In genomic region chr10:80857386-80857785, GRCm38 (mm10) we compare ENCODE assay signal across 10 mouse cellular contexts. TPM values are rescaled to one million over a fixed set of nuclear protein-coding genes. Genes with fewer than 3 reads are reported as not detected.
DNase-seq lines count a peak whose midpoint lies in the region; ATAC-seq and TF ChIP-seq lines count a peak whose summit lies in the region.
"Had no signal": no experiment of that assay in that cellular context is flagged by ENCODE, and none has a peak within 500 bp of the region (broad histone marks: within the 10 kb centered on the region; RNA-seq: fewer than 3 reads in every experiment).

No protein-coding gene starts in this region.

- no peaks in the 10 kb centered on the region for H3K27me3 ChIP-seq in forebrain, embryonic 10.5 days (ENCODE audit: poor library complexity, severe bottlenecking)
- no peaks in the 10 kb centered on the region for H3K27me3 ChIP-seq in forebrain, embryonic 12.5 days
- no peaks in the 10 kb centered on the region for H3K27me3 ChIP-seq in lung, embryonic 16.5 days (ENCODE audit: control insufficient read depth, insufficient read depth, low read depth, low read length)
- no peaks in the 10 kb centered on the region for H3K27me3 ChIP-seq in intestine, postnatal 0 days (replicated peaks; ENCODE audit: control insufficient read depth, insufficient read depth, low read length)
- H3K27me3 ChIP-seq in neural tube, embryonic 15.5 days (replicated peaks), result no peaks in the 10 kb centered on the region

- H3K27ac ChIP-seq in forebrain, embryonic 10.5 days, result peak overlapping the region; percentile 56
- no peak overlapping the region for H3K27ac ChIP-seq in forebrain, embryonic 12.5 days
- H3K27ac ChIP-seq in lung, embryonic 16.5 days (ENCODE audit: low read length), result peak overlapping the region; percentile 25
- H3K27ac ChIP-seq in intestine, postnatal 0 days (ENCODE audit: low read depth, low read length), result no peak overlapping the region
- peak overlapping the region; percentile 61 for H3K27ac ChIP-seq in neural tube, embryonic 15.5 days (replicated peaks)

- no peak for DNase-seq in forebrain, embryonic 10.5 days (ENCODE audit: extremely low spot score, low spot score)
- no peak for DNase-seq in lung, postnatal 4 days
- DNase-seq in kidney, adult 18-20 months, result no peak
- DNase-seq: kidney, adult 9 months; right cerebral cortex, postnatal 25 days had no signal

- TF ChIP-seq CTCF in intestine, postnatal 0 days (IDR thresholded peaks at IDR 0.05; ENCODE audit: low read depth), result no peak

- H3K9ac ChIP-seq in forebrain, embryonic 12.5 days, result no peak overlapping the region
- H3K9ac ChIP-seq in lung, embryonic 16.5 days (ENCODE audit: low read length), result peak overlapping the region; percentile 27
- peak overlapping the region; percentile 22; the same call in 1 of the 2 replicates for H3K9ac ChIP-seq in intestine, postnatal 0 days (ENCODE audit: low read depth, low read length)
- 0 out of 2 replicates have a peak overlapping the region, but pooled peaks have one; percentile 87 for H3K9ac ChIP-seq in neural tube, embryonic 15.5 days (replicated peaks)

- H3K4me2 ChIP-seq in forebrain, embryonic 12.5 days, result no peak overlapping the region
- no peak overlapping the region for H3K4me2 ChIP-seq in lung, embryonic 16.5 days (ENCODE audit: low read depth, low read length)
- H3K4me2 ChIP-seq in intestine, postnatal 0 days (replicated peaks; ENCODE audit: low read depth), result no peak overlapping the region; the same call in 1 of the 2 replicates
- H3K4me2 ChIP-seq in neural tube, embryonic 15.5 days, result peak overlapping the region; percentile 96

- whole genome bisulfite sequencing in forebrain, embryonic 10.5 days, result 45% methylated on average over 8 of the region's 8 CpGs
- WGBS in forebrain, embryonic 12.5 days, result 50% methylated on average over 8 of the region's 8 CpGs
- WGBS in lung, embryonic 16.5 days, result 48% methylated on average over 8 of the region's 8 CpGs
- WGBS in intestine, postnatal 0 days, result 56% methylated on average over 8 of the region's 8 CpGs
- 31% methylated on average over 8 of the region's 8 CpGs for WGBS in neural tube, embryonic 15.5 days

- H3K4me1 ChIP-seq in forebrain, embryonic 10.5 days, result peaks cover 49% of the 10 kb centered on the region
- H3K4me1 ChIP-seq in forebrain, embryonic 12.5 days, result peaks cover 44% of the 10 kb centered on the region
- H3K4me1 ChIP-seq in lung, embryonic 16.5 days (replicated peaks; ENCODE audit: control insufficient read depth, insufficient read depth, low read length), result peaks cover 27% of the 10 kb centered on the region
- H3K4me1 ChIP-seq in intestine, postnatal 0 days (replicated peaks; ENCODE audit: control insufficient read depth, insufficient read depth, low read length), result peaks cover 12% of the 10 kb centered on the region; the same call in 1 of the 2 replicates
- peaks cover 49% of the 10 kb centered on the region for H3K4me1 ChIP-seq in neural tube, embryonic 15.5 days

- H3K36me3 ChIP-seq in forebrain, embryonic 10.5 days (replicated peaks), result peaks cover 26% of the 10 kb centered on the region
- H3K36me3 ChIP-seq in forebrain, embryonic 12.5 days (replicated peaks), result peaks cover 23% of the 10 kb centered on the region
- H3K36me3 ChIP-seq in lung, embryonic 16.5 days (ENCODE audit: control insufficient read depth, insufficient read depth, low read length), result peaks cover 10% of the 10 kb centered on the region
- peaks cover 17% of the 10 kb centered on the region for H3K36me3 ChIP-seq in intestine, postnatal 0 days (ENCODE audit: control insufficient read depth, insufficient read depth)
- peaks cover 17% of the 10 kb centered on the region for H3K36me3 ChIP-seq in neural tube, embryonic 15.5 days

- no peaks in the 10 kb centered on the region for H3K9me3 ChIP-seq in forebrain, embryonic 10.5 days
- no peaks in the 10 kb centered on the region for H3K9me3 ChIP-seq in forebrain, embryonic 12.5 days
- H3K9me3 ChIP-seq in lung, embryonic 16.5 days (ENCODE audit: control insufficient read depth, low read length), result no peaks in the 10 kb centered on the region
- no peaks in the 10 kb centered on the region for H3K9me3 ChIP-seq in intestine, postnatal 0 days (ENCODE audit: control insufficient read depth)
- no peaks in the 10 kb centered on the region for H3K9me3 ChIP-seq in neural tube, embryonic 15.5 days (replicated peaks)

- peak overlapping the region; percentile 11; the same call in 1 of the 2 replicates for H3K4me3 ChIP-seq in forebrain, embryonic 10.5 days
- H3K4me3 ChIP-seq in forebrain, embryonic 12.5 days (replicated peaks), result no peak overlapping the region
- no peak overlapping the region for H3K4me3 ChIP-seq in lung, embryonic 16.5 days (ENCODE audit: low read length)
- no peak overlapping the region for H3K4me3 ChIP-seq in intestine, postnatal 0 days (ENCODE audit: low read depth, low read length)
- no peak overlapping the region for H3K4me3 ChIP-seq in neural tube, embryonic 15.5 days (replicated peaks)

- no peak for ATAC-seq in forebrain, embryonic 12.5 days (ENCODE audit: low FRiP score)
- peak; percentile 26; the same call in 1 of the 2 replicates for ATAC-seq in lung, embryonic 16.5 days (ENCODE audit: low read depth)
- ATAC-seq in intestine, postnatal 0 days, result no peak
- ATAC-seq in neural tube, embryonic 15.5 days (ENCODE audit: low FRiP score), result no peak
- no peak for ATAC-seq in inflammation-experienced regulatory T-cells, adult 6 months

RNA-seq across cellular contexts. Expression of gene Sppl2b, which starts 2.3 kb away (rescaled TPM):
- 43.9 and 44.9 TPM in 2 replicates for polyA plus RNA-seq in forebrain, embryonic 10.5 days (2016; fragmentation: Nextera tagmentation; extraction: Ambion mirVana)
- polyA plus RNA-seq in forebrain, embryonic 12.5 days (2016; fragmentation: Nextera tagmentation; extraction: Ambion mirVana), result 43.3 and 44.0 TPM in 2 replicates
- 43.0 and 43.2 TPM in 2 replicates for polyA plus RNA-seq in lung, embryonic 16.5 days (2015; fragmentation: Nextera tagmentation; extraction: Ambion mirVana)
- polyA plus RNA-seq in intestine, postnatal 0 days (2015; fragmentation: Nextera tagmentation; extraction: Ambion mirVana), result 12.9 and 13.4 TPM in 2 replicates
- 78.6 and 84.1 TPM in 2 replicates for polyA plus RNA-seq in neural tube, embryonic 15.5 days (2015; fragmentation: Nextera tagmentation; extraction: Ambion mirVana)
- 10 to 100 TPM in 2 of 3 experiments, 1 to 10 TPM in 1; 9.6 to 15.0 (median 12.1) TPM for polyA plus RNA-seq in inflammation-experienced regulatory T-cells, adult 6 months (2017; shearing (Covaris generic))

RNA-seq across cellular contexts. Expression of gene Lsm7, which starts 2.4 kb away (rescaled TPM):
- polyA plus RNA-seq in forebrain, embryonic 10.5 days (2016; fragmentation: Nextera tagmentation; extraction: Ambion mirVana), result 351 and 360 TPM in 2 replicates
- polyA plus RNA-seq in forebrain, embryonic 12.5 days (2016; fragmentation: Nextera tagmentation; extraction: Ambion mirVana), result 274 and 289 TPM in 2 replicates
- polyA plus RNA-seq in lung, embryonic 16.5 days (2015; fragmentation: Nextera tagmentation; extraction: Ambion mirVana), result 193 and 234 TPM in 2 replicates
- 129 and 130 TPM in 2 replicates for polyA plus RNA-seq in intestine, postnatal 0 days (2015; fragmentation: Nextera tagmentation; extraction: Ambion mirVana)
- 226 and 240 TPM in 2 replicates for polyA plus RNA-seq in neural tube, embryonic 15.5 days (2015; fragmentation: Nextera tagmentation; extraction: Ambion mirVana)
- 100 to 1,000 TPM; 144 to 210 (median 202) TPM for polyA plus RNA-seq in inflammation-experienced regulatory T-cells, adult 6 months (2017; shearing (Covaris generic))

RNA-seq across cellular contexts. Expression of gene Lingo3, which starts 13.5 kb away (rescaled TPM):
- polyA plus RNA-seq in forebrain, embryonic 10.5 days (2016; fragmentation: Nextera tagmentation; extraction: Ambion mirVana), result 1.5 and 2.0 TPM in 2 replicates
- 1.5 and 1.7 TPM in 2 replicates for polyA plus RNA-seq in forebrain, embryonic 12.5 days (2016; fragmentation: Nextera tagmentation; extraction: Ambion mirVana)
- 0.15 and 0.44 TPM in 2 replicates for polyA plus RNA-seq in lung, embryonic 16.5 days (2015; fragmentation: Nextera tagmentation; extraction: Ambion mirVana)
- polyA plus RNA-seq in intestine, postnatal 0 days (2015; fragmentation: Nextera tagmentation; extraction: Ambion mirVana), result 0.04 TPM in 1 of 2 replicates, not detected in the other
- polyA plus RNA-seq in neural tube, embryonic 15.5 days (2015; fragmentation: Nextera tagmentation; extraction: Ambion mirVana), result 14.6 and 18.6 TPM in 2 replicates
- polyA plus RNA-seq in inflammation-experienced regulatory T-cells, adult 6 months (2017; shearing (Covaris generic)), result not detected

RNA-seq across cellular contexts. Expression of gene Tmprss9, which starts 14.3 kb away (rescaled TPM):
- polyA plus RNA-seq in forebrain, embryonic 10.5 days (2016; fragmentation: Nextera tagmentation; extraction: Ambion mirVana), result 0.05 TPM in 1 of 2 replicates, not detected in the other
- 0.06 and 0.08 TPM in 2 replicates for polyA plus RNA-seq in forebrain, embryonic 12.5 days (2016; fragmentation: Nextera tagmentation; extraction: Ambion mirVana)
- polyA plus RNA-seq in lung, embryonic 16.5 days (2015; fragmentation: Nextera tagmentation; extraction: Ambion mirVana), result 0.08 TPM in 1 of 2 replicates, not detected in the other
- not detected in 2 replicates for polyA plus RNA-seq in intestine, postnatal 0 days (2015; fragmentation: Nextera tagmentation; extraction: Ambion mirVana)
- 0.09 and 0.35 TPM in 2 replicates for polyA plus RNA-seq in neural tube, embryonic 15.5 days (2015; fragmentation: Nextera tagmentation; extraction: Ambion mirVana)
- polyA plus RNA-seq in inflammation-experienced regulatory T-cells, adult 6 months (2017; shearing (Covaris generic)), result not detected

RNA-seq across cellular contexts. Expression of gene Oaz1, which starts 30.9 kb away (rescaled TPM):
- polyA plus RNA-seq in forebrain, embryonic 10.5 days (2016; fragmentation: Nextera tagmentation; extraction: Ambion mirVana), result 2,273 and 2,281 TPM in 2 replicates
- polyA plus RNA-seq in forebrain, embryonic 12.5 days (2016; fragmentation: Nextera tagmentation; extraction: Ambion mirVana), result 1,463 and 1,490 TPM in 2 replicates
- polyA plus RNA-seq in lung, embryonic 16.5 days (2015; fragmentation: Nextera tagmentation; extraction: Ambion mirVana), result 1,799 and 1,972 TPM in 2 replicates
- polyA plus RNA-seq in intestine, postnatal 0 days (2015; fragmentation: Nextera tagmentation; extraction: Ambion mirVana), result 1,008 and 1,019 TPM in 2 replicates
- 1,221 and 1,325 TPM in 2 replicates for polyA plus RNA-seq in neural tube, embryonic 15.5 days (2015; fragmentation: Nextera tagmentation; extraction: Ambion mirVana)
- 1,000 to 10,000 TPM; 1,680 to 2,431 (median 2,240) TPM for polyA plus RNA-seq in inflammation-experienced regulatory T-cells, adult 6 months (2017; shearing (Covaris generic))

Comparison
In these comparisons a context has a peak if more than half of its experiments do, and no peak if none do; other contexts are left out.
1. H3K27ac ChIP-seq: peak in forebrain, embryonic 10.5 days (single experiment), lung, embryonic 16.5 days (single experiment) and neural tube, embryonic 15.5 days (single experiment); none in forebrain, embryonic 12.5 days (single experiment) and intestine, postnatal 0 days (single experiment).